Mouse (Mus musculus) urinary bladder, postnatal 10 days (tissue): ENCODE measurements around the gene Obox3.
"Not testable (repeated sequence)": the region's sequence is repeated elsewhere in the genome, so short reads cannot be mapped to it uniquely, and the experiment has no call there.

Experiments used
- DNase-seq: peaks from one replicate; pipeline ENCODE4 v3.0.0; 2022; ENCODE audit warnings: low spot score

Gene Obox3

GRCm38 (mm10) chr7:15639802-15640201, at the start of gene Obox3:
Gene Obox3, minus strand, starts transcription at chr7:15639902.
- DNase-seq: not testable (repeated sequence)

- not testable (repeated sequence) for DNase-seq
These were observed 130.3 kb downstream of the Obox3 start for GRCm38 (mm10) chr7:15509411-15509810.
